Mouse (Mus musculus) erythroblast, embryonic 14.5 days (primary cell): ENCODE measurements at regions not wholly inside any gene's neighbourhood (a gene's known extent, or its start where the extent isn't known, plus 50 kb on each side); places are given as distances from the start of the nearest gene placed in this dataset.

ENCODE experiments used
- H3K27me3 ChIP-seq: 2 replicates; pipeline ENCODE4 v1.6.1; 2012; ENCODE audit warnings: inconsistent platforms; ENCODE audit not compliant: control insufficient read depth
- H3K36me3 ChIP-seq: 2 replicates; pipeline ENCODE4 v1.6.1; 2012; ENCODE audit warnings: mild to moderate bottlenecking, inconsistent platforms; ENCODE audit not compliant: control insufficient read depth
- H3K4me1 ChIP-seq: 2 replicates; pipeline ENCODE4 v1.6.1; 2012; ENCODE audit warnings: inconsistent platforms; ENCODE audit not compliant: control insufficient read depth
- H3K4me3 ChIP-seq: replicated peaks from 2 replicates; pipeline ENCODE3; 2012; ENCODE audit warnings: moderate library complexity, mild to moderate bottlenecking, inconsistent platforms
- H3K9me3 ChIP-seq: 2 replicates; pipeline ENCODE4 v1.6.1; 2012; ENCODE audit warnings: low read length, inconsistent platforms, mixed read lengths; ENCODE audit not compliant: control insufficient read depth
- GATA1 ChIP-seq: IDR thresholded peaks from 2 replicates; pipeline ENCODE4 v1.6.1; 2012; ENCODE audit warnings: low read length, inconsistent platforms, mixed read lengths
- TAL1 ChIP-seq: IDR thresholded peaks from 3 replicates; pipeline ENCODE4 v1.6.1; 2012; ENCODE audit warnings: low read length, inconsistent platforms, mixed read lengths

DNA sequence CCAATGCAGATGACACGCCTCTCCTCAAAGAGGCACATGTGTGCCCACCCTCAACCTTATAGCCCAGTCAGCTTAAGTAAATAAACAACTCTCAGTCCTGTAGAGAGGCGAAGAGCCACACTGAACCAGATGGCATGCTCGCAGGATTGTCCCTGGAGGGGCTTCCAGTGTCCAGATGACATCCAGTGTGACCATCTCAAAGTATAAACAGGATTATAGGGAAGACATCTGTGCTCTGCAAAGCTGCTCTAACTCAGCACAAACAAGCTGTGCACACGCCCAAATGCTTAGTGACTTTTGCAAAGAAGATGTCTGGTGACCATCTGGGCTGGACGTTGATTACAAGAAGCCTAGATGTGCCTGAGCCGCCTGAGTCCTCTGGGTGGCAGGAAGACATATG is 58.8 kb upstream of the Sdk1 start:
- H3K27me3 ChIP-seq, result no peaks in the 10 kb centered on the region
- H3K4me3 ChIP-seq, result no peak overlapping the region
- H3K36me3 ChIP-seq, result no peaks in the 10 kb centered on the region
- peaks cover 9% of the 10 kb centered on the region for H3K9me3 ChIP-seq
- no peaks in the 10 kb centered on the region for H3K4me1 ChIP-seq
- no peak for TF ChIP-seq GATA1
- TF ChIP-seq TAL1, result no peak

DNA sequence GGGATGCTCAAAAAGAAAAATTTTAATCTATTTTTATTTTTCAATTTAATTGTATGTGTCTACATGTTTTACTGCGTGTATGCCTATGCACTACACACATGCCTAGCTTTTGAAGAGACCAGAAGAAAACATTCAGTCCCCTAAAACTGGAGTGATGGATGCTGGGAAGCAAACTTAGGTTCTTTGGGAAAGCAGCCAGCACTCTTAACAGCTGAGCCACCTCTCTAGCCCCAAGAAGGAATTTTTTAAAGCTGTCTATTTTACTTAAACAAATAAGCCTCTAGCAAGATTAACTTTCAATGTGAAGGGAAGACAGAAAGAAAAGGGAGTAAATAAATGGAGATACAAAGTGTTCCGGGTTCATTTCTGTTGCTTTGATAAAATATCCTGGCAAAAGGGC is 52.3 kb upstream of the Sdk1 start:
- Histone ChIP-seq H3K36me3 (no peaks in the 10 kb centered on the region), H3K4me3 (no peak overlapping the region), H3K9me3 (peaks cover 11% of the 10 kb centered on the region), H3K4me1 (no peaks in the 10 kb centered on the region), H3K27me3 (no peaks in the 10 kb centered on the region)
- TF ChIP-seq GATA1, result no peak
- no peak for TF ChIP-seq TAL1
